Mouse (Mus musculus) layer of hippocampus, postnatal 14 days (tissue): Measurements from ENCODE around the gene Tmem214. TPM values are rescaled to one million over a fixed set of nuclear protein-coding genes. Genes with fewer than 3 reads are reported as not detected.

Experiments used
- DNase-seq, 2 experiments: peaks; one replicate each; pipeline ENCODE4 v3.0.0; 2021 to 2022; ENCODE audit warnings: low spot score in 2 of 2, mixed read lengths in 1 of 2
- total RNA-seq, 2 experiments: library from RNA; stranded (reverse); gene quantifications; 2 replicates each; pipeline ENCODE4 v1.2.3; 2021

Gene Tmem214
- total RNA-seq, 2 experiments from 2014 or later, result 62.4 to 69.4 TPM

DNA sequence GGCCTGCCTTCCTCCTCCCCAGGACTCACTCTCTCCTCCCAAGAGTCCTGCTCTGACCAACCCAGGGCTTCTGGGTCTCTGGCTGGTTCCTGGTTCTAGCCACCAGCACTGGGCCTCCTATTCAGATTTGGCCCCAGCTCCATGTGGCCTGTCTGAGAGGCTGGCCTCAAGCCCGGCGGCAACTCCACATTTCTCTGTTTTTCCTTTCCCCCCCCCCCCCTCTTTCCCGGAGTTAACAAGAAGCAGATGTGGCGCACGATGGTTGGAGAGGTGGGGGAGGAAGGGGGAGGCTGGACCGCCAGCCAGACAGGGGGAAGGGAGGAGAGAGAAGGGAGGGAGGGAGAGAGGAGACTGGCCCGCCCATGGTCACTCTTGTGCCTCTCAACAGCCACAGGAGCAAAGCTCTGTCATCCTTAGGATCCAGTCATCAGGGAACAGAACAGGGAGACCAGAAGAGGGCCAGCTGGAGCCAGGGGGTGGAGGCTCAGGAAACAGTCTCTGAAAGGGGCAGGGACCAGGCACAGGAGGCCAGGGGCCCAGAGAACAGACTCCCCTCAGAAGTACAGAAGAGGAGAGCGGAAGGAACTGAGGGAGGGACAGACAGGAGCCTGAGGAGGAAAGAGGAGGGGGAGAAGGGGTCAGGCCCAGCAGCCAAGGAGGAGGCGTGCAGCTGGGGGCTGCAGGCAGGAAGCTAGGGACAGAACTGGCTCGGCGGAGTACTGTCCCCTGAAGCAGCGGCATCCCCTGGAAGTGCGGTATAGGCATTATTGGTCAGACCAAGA lies 45.4 kb downstream of the Tmem214 start, which contains the start of gene Emilin1:
Emilin1 (plus strand) TSS at position 343 of the 782 bp plus-strand sequence.
- DNase-seq, result no peak

DNA sequence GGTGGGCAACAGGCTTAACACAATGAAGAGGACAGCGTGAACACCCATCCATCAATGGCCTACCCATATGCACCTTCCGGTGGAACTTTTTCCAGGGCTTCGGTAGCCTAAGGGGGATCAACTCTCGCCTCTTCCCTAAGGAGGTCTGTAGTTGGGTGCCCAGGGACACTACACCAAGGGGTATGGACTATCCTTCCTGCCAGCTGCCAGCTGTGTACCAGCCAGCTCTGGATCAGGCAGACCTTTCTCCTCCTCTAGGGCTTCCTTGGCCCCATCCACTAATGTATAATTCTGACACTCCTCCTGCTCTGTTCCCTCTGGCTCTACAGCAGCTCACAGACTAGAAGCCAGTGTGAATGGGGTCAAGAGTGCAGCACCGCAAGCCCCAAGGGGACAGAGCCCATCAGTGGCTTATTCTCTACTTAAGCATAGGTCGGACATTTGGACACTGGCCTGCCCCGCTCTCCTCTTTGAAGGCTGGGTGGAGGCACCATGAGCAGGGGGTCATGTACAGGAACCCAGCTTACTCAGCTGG lies 46.4 kb downstream of the Tmem214 start:
- no peak for DNase-seq

DNA sequence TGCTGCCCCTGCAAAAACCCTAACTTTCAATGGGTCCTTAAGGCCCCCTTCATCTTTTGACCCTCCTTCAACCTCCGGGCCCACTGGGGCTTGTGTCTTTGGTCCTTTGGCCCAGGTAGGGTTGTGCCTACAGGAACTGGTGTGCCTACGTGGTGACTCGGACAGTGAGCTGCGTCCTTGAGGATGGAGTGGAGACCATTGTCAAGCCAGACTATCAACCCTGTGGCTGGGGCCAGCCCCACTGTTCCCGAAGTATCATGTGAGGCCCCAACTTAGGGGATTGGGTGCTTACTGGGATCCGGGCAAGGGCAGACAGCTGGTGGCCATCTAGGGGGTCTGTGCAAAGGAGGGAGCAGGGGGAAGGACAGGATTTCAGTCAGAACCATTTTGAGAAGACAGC lies 47.0 kb downstream of the Tmem214 start:
- no peak for DNase-seq

DNA sequence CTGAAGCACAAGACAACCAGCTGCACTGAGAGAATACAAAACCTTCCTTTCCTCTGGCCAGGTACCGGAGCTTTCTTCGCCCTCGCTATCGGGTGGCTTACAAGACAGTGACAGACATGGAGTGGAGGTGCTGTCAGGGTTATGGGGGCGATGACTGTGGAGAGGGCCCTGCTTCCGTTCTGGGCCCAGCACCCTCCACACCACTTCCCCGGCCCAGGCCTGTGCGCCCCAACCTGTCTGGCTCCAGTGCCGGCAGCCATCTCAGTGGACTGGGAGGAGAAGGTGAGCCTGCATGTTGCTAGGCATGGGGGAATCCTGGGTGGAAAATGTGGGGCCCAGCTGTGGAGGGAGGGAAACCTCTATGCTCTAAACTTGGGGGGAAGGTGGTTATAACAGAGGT lies 47.6 kb downstream of the Tmem214 start:
- DNase-seq, result no peak

DNA sequence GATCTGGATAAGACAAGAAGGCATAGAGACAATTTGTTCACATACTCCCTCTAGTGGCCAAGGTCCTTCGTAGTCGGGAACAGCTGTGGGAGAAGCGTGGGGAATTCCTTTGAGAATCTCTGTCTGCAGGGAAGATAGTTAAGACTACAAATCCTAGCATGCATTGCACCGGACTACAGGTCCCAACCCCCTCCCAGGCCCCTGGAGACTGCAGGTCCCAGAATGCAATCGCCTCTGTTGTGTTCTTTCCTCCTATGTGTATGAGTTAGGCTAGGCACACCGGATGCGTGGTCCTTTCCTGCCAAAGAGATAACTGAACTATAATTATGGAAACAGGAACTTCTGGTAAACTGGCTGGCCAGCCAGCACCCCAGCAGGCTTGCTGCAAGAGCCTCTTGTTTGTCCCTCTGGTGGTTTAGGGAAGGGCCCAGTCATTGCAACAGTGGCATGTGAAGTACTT lies 48.2 kb downstream of the Tmem214 start:
- DNase-seq, result peak; percentile 77 to 94

DNA sequence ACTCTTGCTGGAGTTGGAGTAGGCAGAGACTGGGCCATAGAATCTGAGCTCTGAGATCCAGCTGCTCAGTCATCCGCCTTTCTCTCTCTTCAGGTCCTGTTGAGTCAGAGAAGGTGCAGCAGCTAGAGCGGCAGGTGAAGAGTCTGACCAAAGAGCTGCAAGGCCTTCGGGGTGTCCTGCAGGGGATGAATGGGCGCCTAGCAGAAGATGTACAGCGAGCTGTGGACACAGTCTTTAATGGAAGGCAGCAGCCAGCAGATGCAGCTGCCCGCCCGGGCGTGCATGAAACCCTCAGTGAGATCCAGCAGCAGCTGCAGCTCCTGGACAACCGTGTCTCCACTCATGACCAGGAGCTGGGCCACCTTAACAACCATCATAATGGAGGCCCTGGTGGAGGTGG lies 49.0 kb downstream of the Tmem214 start:
- no peak for DNase-seq

DNA sequence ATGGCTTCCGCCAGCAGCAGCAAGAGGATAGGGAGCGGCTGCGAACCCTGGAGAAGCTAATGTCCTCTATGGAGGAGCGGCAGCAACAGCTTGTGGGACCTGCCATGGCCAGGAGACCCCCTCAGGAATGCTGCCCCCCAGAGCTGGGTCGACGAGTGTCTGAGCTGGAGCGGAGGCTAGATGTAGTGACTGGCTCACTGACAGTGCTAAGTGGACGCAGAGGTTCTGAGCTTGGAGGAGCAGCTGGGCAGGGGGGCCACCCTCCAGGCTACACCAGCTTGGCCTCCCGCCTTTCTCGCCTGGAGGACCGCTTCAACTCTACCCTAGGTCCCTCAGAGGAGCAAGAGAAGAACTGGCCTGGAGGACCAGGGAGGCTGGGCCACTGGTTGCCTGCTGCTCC lies 49.5 kb downstream of the Tmem214 start:
- no peak for DNase-seq

DNA sequence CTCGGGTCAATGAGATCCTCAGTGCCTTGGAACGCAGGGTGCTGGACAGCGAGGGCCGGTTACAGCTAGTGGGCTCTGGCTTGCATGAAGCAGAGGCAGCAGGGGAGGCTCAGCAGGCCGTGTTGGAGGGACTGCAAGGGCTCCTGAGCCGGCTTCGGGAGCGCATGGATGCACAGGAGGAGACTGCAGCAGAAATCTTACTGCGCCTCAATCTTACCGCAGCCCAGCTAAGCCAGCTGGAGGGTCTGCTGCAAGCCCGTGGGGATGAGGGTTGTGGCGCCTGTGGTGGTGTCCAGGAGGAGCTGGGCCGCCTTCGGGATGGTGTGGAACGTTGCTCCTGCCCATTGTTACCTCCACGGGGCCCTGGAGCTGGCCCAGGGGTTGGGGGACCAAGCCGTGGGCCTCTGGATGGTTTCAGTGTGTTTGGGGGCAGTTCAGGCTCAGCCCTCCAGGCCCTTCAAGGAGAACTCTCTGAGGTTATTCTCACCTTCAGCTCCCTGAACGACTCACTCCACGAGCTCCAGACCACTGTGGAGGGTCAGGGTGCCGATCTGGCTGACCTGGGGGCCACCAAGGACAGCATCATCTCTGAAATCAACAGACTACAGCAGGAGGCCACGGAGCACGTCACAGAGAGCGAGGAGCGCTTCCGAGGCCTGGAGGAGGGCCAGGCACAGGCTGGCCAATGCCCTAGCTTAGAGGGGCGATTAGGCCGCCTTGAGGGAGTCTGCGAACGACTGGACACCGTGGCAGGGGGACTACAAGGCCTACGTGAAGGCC lies 50.3 kb downstream of the Tmem214 start:
- no peak for DNase-seq

DNA sequence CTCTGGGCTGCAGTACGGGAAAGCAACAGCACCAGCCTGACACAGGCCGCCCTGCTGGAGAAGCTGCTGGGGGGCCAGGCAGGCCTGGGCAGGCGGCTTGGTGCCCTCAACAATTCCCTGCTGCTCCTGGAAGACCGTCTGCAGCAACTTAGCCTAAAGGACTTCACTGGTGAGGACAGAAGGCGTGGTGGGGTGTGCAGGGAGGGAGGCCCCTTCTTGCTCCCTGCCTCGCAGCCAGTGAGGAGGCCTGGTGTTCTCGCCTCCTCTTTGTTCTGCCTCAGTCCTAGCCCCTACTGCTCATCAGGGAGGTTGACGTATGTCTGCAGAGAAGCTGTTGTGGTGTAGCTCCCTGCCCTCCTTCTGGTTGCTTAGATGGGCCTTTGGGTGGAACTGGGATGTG lies 50.9 kb downstream of the Tmem214 start:
- DNase-seq, result no peak

DNA sequence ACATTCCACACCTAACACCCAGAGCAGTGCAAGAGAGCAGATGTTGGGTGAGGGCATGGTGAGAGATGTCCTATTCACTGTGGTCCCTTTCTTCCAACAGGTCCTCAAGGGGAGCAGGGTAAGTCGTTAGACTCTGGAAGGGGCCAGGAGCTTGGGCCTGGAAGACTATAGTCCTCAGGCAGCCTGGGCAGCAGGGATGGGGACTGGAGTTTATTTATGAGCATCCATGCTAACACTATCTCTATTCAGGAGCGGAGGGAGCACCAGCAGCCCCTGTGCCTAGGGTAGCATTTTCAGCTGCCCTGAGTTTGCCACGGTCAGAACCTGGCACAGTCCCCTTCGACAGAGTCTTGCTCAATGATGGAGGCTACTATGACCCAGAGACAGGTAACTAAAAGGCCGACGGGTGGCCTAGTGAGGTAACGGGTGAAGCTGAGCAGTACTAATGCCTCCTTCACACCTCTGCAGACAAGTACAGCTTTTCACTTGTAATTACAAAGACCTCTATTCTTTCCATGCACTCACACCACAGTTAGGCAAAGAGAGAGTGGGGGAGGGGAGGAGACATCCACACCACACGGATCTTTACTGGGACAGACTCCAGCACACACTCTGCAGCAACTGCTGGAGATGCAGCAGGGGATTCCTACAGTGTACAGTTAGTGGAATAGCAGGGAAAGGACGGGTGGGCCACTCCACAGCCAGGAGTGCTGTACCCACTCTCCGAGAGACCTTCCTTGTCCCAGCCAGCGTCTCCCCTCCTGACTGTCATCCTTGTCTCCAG lies 52.2 kb downstream of the Tmem214 start:
- DNase-seq, result no peak

DNA sequence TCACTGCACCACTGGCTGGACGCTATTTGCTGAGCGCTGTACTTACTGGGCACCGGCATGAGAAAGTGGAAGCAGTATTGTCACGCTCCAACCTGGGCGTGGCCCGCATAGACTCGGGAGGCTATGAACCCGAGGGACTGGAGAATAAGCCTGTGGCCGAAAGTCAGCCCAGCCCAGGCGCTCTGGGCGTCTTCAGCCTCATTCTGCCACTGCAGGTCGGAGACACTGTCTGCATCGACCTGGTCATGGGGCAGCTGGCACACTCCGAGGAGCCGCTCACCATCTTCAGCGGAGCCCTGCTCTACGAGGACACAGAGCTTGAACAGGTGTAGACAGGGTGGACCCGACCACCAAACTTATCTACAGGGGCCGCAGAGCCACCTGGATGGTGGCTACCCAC lies 52.8 kb downstream of the Tmem214 start:
- no peak for DNase-seq

DNA sequence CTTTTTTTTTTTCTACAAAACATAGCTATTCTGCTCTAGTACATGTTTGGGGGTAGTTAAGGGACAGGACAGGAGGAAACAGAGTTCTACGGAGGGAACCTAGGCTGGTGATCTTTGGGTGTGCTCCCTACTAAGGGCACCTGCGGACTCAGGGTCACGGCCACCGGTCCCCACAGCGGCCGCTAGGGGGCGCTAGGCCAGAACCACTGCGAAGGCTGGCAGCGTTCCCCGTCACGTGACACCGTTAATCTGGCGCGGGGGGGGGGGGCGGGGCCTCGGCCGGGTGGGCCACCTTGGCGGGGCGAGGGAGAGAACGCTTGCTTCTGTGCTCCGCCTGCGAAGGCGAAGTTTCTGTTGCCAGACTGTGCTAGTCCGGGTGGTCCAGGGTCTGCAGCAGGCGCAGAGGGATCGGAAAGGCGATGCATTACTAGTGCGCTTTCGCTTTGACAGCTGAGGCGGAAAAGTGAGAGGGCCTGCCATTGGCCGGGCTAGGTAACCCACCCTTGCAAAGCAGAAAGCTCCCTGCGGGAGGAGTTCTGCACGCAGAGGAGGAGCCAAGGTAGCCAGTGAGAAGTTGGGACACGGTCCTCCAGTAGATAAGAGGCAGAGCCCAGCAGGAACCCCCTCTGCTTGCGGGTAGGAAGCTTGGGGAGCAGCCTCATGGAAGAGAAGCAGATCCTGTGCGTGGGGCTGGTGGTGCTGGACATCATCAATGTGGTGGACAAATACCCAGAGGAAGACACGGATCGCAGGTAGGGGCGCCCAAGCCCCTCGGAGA lies 53.6 kb downstream of the Tmem214 start, which contains the start of gene Khk:
Khk (plus strand) TSS at position 176 of the 778 bp plus-strand sequence.
- peak; percentile 84 to 86 for DNase-seq

DNA sequence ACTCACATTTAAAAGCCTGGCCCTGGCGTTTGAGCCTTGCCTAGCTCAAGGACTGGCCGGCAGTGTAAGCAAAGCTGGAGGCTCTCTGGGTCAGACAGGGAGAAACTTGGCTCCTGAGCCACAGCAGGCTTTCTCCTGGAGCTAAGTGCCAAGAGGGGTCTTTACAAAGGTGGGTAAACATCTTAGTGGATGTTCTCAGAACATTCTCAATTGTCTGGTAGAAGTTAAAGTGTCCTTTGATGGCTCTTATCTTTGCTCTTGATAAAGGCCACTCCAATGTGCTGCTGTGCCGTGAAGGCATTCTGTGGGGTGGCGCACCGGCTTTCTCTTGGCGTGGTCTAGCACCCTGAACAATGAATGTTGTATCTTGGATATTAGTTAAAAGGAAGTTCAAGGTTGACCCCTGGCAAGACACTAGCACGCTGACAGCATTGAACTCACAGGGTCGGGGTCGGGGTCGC lies 54.8 kb downstream of the Tmem214 start:
- DNase-seq, result no peak

DNA sequence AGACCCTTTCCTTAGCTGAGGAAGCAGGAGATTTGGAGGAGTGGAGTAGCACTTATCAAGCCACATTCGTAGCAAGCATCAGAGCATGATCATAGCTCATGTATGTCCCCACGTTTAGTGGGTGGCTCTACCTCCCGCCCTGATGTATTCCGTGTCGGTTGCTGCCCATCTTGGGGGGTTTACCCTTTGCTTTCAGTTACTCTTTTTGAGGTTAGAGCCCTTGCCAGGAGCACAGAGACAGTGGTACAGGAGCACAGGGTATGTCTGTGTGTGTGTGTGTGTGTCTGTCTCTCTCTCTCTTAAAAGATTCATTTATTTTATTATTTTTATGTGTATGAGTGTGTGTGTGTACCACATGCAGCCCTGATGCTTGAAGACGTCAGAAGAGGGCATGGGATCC lies 55.3 kb downstream of the Tmem214 start:
- DNase-seq, result no peak

DNA sequence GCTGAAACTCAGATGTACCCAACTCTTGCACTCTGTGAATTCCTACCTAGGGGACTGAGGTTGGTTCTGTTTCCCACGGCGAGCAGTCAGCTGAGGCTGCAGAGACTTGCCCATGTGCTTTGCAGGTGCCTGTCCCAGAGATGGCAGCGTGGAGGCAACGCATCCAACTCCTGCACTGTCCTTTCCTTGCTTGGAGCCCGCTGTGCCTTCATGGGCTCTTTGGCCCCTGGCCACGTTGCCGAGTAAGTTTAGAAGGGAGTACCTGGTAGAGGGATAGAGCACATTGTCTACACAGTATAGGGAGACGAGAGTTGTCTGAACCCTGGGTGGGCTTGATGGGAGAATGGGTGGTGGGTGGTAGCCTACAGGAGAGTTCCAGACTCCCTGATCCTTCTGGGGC lies 56.8 kb downstream of the Tmem214 start:
- no peak for DNase-seq

DNA sequence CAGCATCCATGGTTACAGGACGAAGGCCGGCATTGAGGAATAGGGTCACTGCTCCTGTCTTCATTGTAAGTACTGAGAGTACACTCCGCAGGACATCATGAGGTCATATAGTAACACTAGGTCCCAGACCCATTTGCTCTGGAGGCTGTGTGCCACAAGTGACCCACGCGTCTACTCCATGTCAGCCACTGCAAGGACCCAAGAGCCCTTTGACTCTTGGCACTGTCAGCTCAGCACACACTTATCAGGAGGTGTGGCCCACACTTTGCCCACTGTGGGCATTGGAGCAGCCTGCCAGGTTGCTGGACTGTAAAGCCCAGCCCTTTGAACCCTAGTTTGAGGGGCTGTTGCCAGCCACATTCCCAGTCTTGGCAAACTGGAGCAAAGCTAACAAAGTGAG lies 57.4 kb downstream of the Tmem214 start:
- DNase-seq, result no peak

DNA sequence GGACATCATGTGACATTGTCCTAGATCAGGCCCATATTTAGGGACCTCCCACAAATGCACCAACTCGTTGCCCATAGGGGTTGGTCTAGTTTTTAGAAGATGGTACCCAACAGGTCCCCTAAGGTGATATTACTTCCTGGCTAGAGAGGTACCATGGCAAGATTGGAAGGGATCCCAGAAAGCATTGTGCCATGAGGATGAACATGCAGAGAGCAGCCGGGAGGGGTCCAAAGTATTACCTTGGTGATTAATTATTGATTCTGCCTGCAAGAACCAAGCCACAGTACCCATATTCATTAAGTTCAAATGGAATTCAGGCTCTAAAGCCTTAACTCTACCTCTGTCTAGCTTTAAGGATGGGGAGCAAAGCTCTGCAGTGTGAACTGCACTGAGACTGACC lies 58.3 kb downstream of the Tmem214 start:
- DNase-seq, result no peak

DNA sequence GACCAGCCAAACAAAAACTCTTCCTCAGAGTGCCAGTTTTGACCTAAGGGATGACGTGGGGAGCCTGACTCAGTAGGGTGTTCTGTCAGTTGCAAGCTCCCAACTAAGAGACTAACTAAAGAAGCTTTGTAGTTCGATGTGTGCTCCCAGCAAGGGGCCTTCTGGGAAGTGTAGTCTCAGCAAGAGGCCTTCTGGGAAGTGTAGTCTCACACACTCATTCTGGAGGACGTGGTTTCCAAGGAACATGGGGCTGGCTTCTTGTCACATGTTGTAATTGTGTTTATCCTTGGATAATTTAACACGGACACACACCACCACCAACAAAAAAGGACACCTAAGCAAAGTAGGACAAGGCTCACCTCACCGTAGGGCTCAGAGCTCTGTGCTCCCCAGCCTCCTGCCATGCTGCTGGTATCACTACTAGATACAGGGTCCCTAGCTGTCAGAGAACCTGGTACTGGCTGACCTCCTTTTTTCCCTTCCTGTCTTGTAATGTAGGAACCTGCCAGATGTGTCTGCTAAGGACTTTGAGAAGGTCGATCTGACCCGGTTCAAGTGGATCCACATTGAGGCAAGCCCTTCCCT lies 60.2 kb downstream of the Tmem214 start:
- peak; percentile 41 to 71 for DNase-seq
